Mouse (Mus musculus) central nervous system, embryonic 14 days (tissue): ENCODE data around the gene Gm8764. TPM values are rescaled to one million over a fixed set of nuclear protein-coding genes. Genes with fewer than 3 reads are reported as not detected.

ENCODE experiments used
- polyA plus RNA-seq: library from polyadenylated mRNA; depleted of rRNA; stranded (reverse); fragments of >200 nt; gene quantifications from 2 replicates; pipeline ENCODE4 v1.2.3, GENCODE M21; 2012; rRNA removed

Gene Gm8764
- not detected in 2 replicates for polyA plus RNA-seq

GRCm38 (mm10) chr10:104159706-104160105 lies at the start of gene Gm8764:
Gene Gm8764, plus strand, starts transcription at chr10:104160006.

GRCm38 (mm10) chr10:104142687-104143086 lies 17.1 kb upstream of the Gm8764 start, which contains the start of gene Gm21293:
Gene Gm21293, plus strand, starts transcription at chr10:104142987.

GRCm38 (mm10) chr10:104151197-104151596 lies 8.6 kb upstream of the Gm8764 start, which contains the start of gene Gm6763:
Gene Gm6763, plus strand, starts transcription at chr10:104151497.

GRCm38 (mm10) chr10:104168215-104168614 lies 8.4 kb downstream of the Gm8764 start, which contains the start of gene Gm21304:
Gene Gm21304, plus strand, starts transcription at chr10:104168515.

GRCm38 (mm10) chr10:104176724-104177123 lies 16.9 kb downstream of the Gm8764 start, which contains the start of gene Gm21312:
Gene Gm21312, plus strand, starts transcription at chr10:104177024.

GRCm38 (mm10) chr10:104185233-104185632 lies 25.4 kb downstream of the Gm8764 start, which contains the start of gene Gm20765:
Gene Gm20765, plus strand, starts transcription at chr10:104185533.

GRCm38 (mm10) chr10:104193742-104194141 lies 33.9 kb downstream of the Gm8764 start, which contains the start of gene Gm4340:
Gene Gm4340, plus strand, starts transcription at chr10:104194042.

Other genes with a start within 250 kb of the Gm8764 start
- not detected in 2 replicates for gene Gm21293, start 17.0 kb upstream of the Gm8764 start, polyA plus RNA-seq
- gene Gm6763, start 8.5 kb upstream of the Gm8764 start, polyA plus RNA-seq = not detected in 2 replicates
- not detected in 2 replicates for gene Gm21304, start 8.5 kb downstream of the Gm8764 start, polyA plus RNA-seq
- not detected in 2 replicates for gene Gm21312, start 17.0 kb downstream of the Gm8764 start, polyA plus RNA-seq
- gene Gm20765, start 25.5 kb downstream of the Gm8764 start, polyA plus RNA-seq = not detected in 2 replicates
- not detected in 2 replicates for gene Gm4340, start 34.0 kb downstream of the Gm8764 start, polyA plus RNA-seq